Mouse (Mus musculus): ENCODE measurements at regions not wholly inside any gene's neighbourhood (a gene's known extent, or its start where the extent isn't known, plus 50 kb on each side); places are given as distances from the start of the nearest gene placed in this dataset.

- in situ Hi-C loops (cut with MboI, MseI), result no loop called here
These were observed 114.8 kb downstream of the Pcsk1 start for GRCm38 (mm10) chr13:75204417-75204816.

GRCm38 (mm10) chr13:75223944-75224343 lies 134.3 kb downstream of the Pcsk1 start:
- in situ Hi-C loops (cut with MboI, MseI), result loop anchor here (5.0 kb wide), 1 partner anchor 638 kb away; no protein-coding TSS in a partner anchor

- in situ Hi-C loops (cut with MboI, MseI), result loop anchor here (5.0 kb wide), 1 partner anchor 572 kb away; no protein-coding TSS in a partner anchor
These were observed 136.1 kb downstream of the Pcsk1 start for GRCm38 (mm10) chr13:75225581-75226297.

GRCm38 (mm10) chr13:75227616-75228277 lies 138.1 kb downstream of the Pcsk1 start:
- in situ Hi-C loops (cut with MboI, MseI), result loop anchor here (5.0 kb wide), 1 partner anchor 570 kb away; no protein-coding TSS in a partner anchor

- in situ Hi-C loops (cut with MboI, MseI), result no loop called here
These were observed 146.8 kb downstream of the Pcsk1 start for GRCm38 (mm10) chr13:75236424-75236823.
